Mouse (Mus musculus) olfactory bulb, adult 2 months (tissue): ENCODE measurements around the gene Spon1.

ENCODE experiments used
- CTCF ChIP-seq: fragments of 200-500 bp; IDR thresholded peaks from 2 replicates; pipeline ENCODE4 v1.5.1; 2012; ENCODE audit warnings: low read depth, mild to moderate bottlenecking, low read length, moderate library complexity; ENCODE audit not compliant: insufficient read depth
- POLR2A ChIP-seq: fragments of 200-500 bp; IDR thresholded peaks from 2 replicates; pipeline ENCODE4 v1.6.1; 2012; ENCODE audit warnings: mild to moderate bottlenecking, low read depth, low read length, moderate library complexity; ENCODE audit not compliant: insufficient read depth

GRCm38 (mm10) chr7:114020057-114020703 lies 254.4 kb downstream of the Spon1 start:
- TF ChIP-seq CTCF (no peak), POLR2A (no peak)
